Mouse (Mus musculus) liver, postnatal 0 days (tissue): ENCODE data around the gene Klhl2. TPM values are rescaled to one million over a fixed set of nuclear protein-coding genes. Genes with fewer than 3 reads are reported as not detected.

ENCODE experiments used
- ATAC-seq: fragments of 200-750 bp; cut with Nextera tagmentation; 2 replicates; pipeline ENCODE4 v1.8.0; 2017; ENCODE audit warnings: mild to moderate bottlenecking, moderate library complexity
- DNase-seq: peaks from one replicate; pipeline ENCODE4 v3.0.0-alpha.2; 2016
- H3K27ac ChIP-seq: fragments of 300-500 bp; sonication (generic); 2 replicates; pipeline ENCODE4 v1.5.1; 2014; ENCODE audit warnings: antibody characterized with exemption, moderate library complexity, mild to moderate bottlenecking, low read depth
- H3K27me3 ChIP-seq: fragments of 300-500 bp; sonication (generic); 2 replicates; pipeline ENCODE4 v1.6.1; 2014; ENCODE audit warnings: low read length, control low read depth, mixed read lengths; ENCODE audit not compliant: insufficient read depth
- H3K36me3 ChIP-seq: fragments of 300-500 bp; sonication (generic); replicated peaks from 2 replicates; pipeline ENCODE4 v1.6.1; 2014; ENCODE audit warnings: mild to moderate bottlenecking, control low read depth, low read length, moderate library complexity, mixed read lengths; ENCODE audit not compliant: insufficient read depth
- H3K4me1 ChIP-seq: fragments of 300-500 bp; sonication (generic); 2 replicates; pipeline ENCODE4 v1.6.1; 2014; ENCODE audit warnings: antibody characterized with exemption, mild to moderate bottlenecking, control low read depth; ENCODE audit not compliant: insufficient read depth
- H3K4me2 ChIP-seq: fragments of 300-500 bp; sonication (generic); 2 replicates; pipeline ENCODE4 v1.6.1; 2014; ENCODE audit warnings: low read depth, mild to moderate bottlenecking, low read length, moderate library complexity, mixed read lengths
- H3K4me3 ChIP-seq: fragments of 300-500 bp; sonication (generic); 2 replicates; pipeline ENCODE4 v1.5.1; 2014; ENCODE audit warnings: low read depth, low read length
- H3K9ac ChIP-seq: fragments of 300-500 bp; sonication (generic); replicated peaks from 2 replicates; pipeline ENCODE4 v1.6.1; 2014; ENCODE audit warnings: mild to moderate bottlenecking, moderate library complexity
- H3K9me3 ChIP-seq: fragments of 300-500 bp; sonication (generic); 2 replicates; pipeline ENCODE4 v1.6.1; 2016; ENCODE audit warnings: mild to moderate bottlenecking, control low read depth, low read length, mixed read lengths
- CTCF ChIP-seq: sonication (generic); IDR thresholded peaks from 2 replicates; pipeline ENCODE4 v1.5.1; 2016; ENCODE audit warnings: antibody characterized with exemption, low read depth
- EP300 ChIP-seq: IDR thresholded peaks from 2 replicates; pipeline ENCODE4 v1.6.1; 2016; ENCODE audit warnings: antibody characterized with exemption, low read depth, mild to moderate bottlenecking
- WGBS: fragments of 180-500 bp; shearing (Covaris S2); extraction: QIAGEN DNeasy Blood & Tissue Kit; methylation state at CpG from one replicate; pipeline ENCODE4 v1.1.7; 2014; ENCODE audit not compliant: insufficient replicate concordance; 5-methylcytosine and 5-hydroxymethylcytosine counted together
- polyA plus RNA-seq: library from polyadenylated mRNA; unstranded; fragments of >200 nt; fragmentation: Nextera tagmentation; extraction: Ambion mirVana; gene quantifications from 2 replicates; pipeline ENCODE4 v1.2.1, GENCODE M21; 2015

The Klhl2 gene
- polyA plus RNA-seq, 1 experiment from 2014 or later = 6.7 TPM

DNA sequence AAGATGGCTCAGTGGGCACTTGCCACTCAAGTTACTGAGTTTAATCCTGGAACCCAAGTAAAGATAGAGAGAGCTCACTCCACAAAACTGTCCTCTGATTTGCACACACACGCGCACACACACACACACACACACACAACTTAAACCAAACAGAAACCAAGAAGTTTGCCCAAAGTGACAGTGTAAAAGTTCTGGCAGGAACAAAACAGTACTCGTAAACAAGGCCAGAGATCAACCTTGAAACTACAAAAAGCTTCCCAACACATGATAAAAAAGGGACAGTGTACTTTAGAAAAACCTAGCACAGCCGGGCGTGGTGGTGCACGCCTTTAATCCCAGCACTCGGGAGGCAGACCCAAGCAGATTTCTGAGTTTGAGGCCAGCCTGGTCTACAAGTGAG lies 121.7 kb downstream of the Klhl2 start:
- Histone ChIP-seq H3K27ac (no peak overlapping the region), H3K4me2 (no peak overlapping the region), H3K4me1 (0 out of 2 replicates have a peak, but pooled peaks cover 7% of the 10 kb centered on the region), H3K9me3 (no peaks in the 10 kb centered on the region), H3K4me3 (no peak overlapping the region), H3K9ac (no peak overlapping the region), H3K36me3 (peaks cover 31% of the 10 kb centered on the region), H3K27me3 (no peaks in the 10 kb centered on the region)
- no peak for ATAC-seq
- 72% methylated on average over 7 of the region's 7 CpGs for WGBS
- DNase-seq = no peak
- TF ChIP-seq EP300 (no peak), CTCF (no peak)

DNA sequence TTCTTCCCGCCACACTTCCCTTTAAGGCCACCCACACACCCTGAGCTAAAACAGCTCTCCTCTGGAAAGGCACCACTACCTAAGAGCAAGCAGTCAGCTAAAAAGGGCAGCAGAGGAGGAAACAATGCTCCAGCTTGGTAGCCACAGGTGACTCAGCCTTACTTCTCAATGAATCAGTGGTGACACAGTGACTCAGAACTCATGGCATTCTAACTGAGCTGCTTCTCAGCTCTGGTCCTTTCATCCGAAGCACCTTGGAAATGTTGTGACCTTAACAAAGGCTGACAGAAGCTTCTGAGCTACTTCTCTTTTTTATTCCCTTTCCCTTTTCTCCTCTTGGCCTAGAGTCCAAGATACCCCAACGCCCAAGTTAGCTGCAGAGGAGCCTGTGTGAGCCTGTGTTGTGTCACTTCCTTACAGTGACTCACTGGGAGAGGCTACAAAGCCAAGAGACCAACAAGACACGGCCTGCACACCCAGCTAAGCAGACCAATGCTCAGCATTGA lies 123.6 kb downstream of the Klhl2 start:
- Histone ChIP-seq H3K9me3 (no peaks in the 10 kb centered on the region), H3K27ac (no peak overlapping the region), H3K36me3 (peaks cover 40% of the 10 kb centered on the region), H3K4me2 (no peak overlapping the region), H3K4me1 (0 out of 2 replicates have a peak, but pooled peaks cover 4% of the 10 kb centered on the region), H3K4me3 (no peak overlapping the region), H3K27me3 (no peaks in the 10 kb centered on the region), H3K9ac (no peak overlapping the region)
- DNase-seq (no peak), ATAC-seq (no peak)
- 61% methylated on average over 4 of the region's 4 CpGs for WGBS
- TF ChIP-seq EP300 (no peak), CTCF (no peak)

DNA sequence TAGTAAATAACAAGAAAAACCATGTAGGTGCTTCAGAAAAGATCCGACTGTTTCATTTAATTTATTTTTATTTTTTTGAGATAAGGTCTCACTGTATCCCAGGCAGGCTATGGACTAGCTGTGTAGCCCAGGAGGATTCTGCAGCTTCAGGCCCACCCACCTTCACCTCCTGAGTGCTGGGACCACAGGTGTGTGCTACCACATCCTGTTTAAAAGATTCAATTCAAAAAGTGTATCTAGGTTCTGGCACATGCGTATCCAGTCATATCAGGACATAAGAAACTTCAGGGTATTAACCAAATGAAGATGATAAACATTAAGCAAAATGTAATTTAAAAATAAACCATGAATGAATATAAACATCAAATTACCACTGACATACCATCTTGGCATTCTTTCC lies 126.6 kb downstream of the Klhl2 start:
- no peak for ATAC-seq
- Histone ChIP-seq H3K36me3 (peaks cover 56% of the 10 kb centered on the region), H3K4me3 (no peak overlapping the region), H3K27me3 (no peaks in the 10 kb centered on the region), H3K9me3 (no peaks in the 10 kb centered on the region), H3K9ac (no peak overlapping the region), H3K27ac (no peak overlapping the region), H3K4me1 (0 out of 2 replicates have a peak, but pooled peaks cover 4% of the 10 kb centered on the region), H3K4me2 (no peak overlapping the region)
- no peak for DNase-seq
- TF ChIP-seq EP300 = no peak
- no peak for TF ChIP-seq CTCF
- WGBS = 79% methylated on average over 2 of the region's 2 CpGs

DNA sequence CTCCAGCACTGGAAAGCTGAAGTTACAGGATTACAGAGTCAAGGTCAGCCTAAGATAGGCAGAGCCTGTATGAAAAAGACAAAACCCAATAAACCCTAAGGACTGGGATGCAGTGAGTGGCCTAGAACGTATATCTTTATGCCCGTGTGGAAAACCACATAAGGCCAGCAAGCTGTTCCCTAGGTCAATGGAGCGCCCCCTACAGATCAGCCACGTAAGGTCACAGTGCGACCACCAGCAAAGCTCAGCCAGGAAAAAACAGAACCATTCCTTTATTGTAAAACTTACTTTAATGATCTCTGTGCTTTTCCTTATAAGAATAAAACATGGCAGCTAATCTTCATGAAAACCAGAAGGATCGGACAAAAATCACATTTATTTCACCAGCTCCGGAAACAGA lies 131.9 kb downstream of the Klhl2 start:
- Histone ChIP-seq H3K27ac (no peak overlapping the region), H3K36me3 (peaks cover 40% of the 10 kb centered on the region), H3K9ac (no peak overlapping the region), H3K4me1 (no peaks in the 10 kb centered on the region), H3K4me2 (no peak overlapping the region), H3K9me3 (no peaks in the 10 kb centered on the region), H3K4me3 (no peak overlapping the region), H3K27me3 (no peaks in the 10 kb centered on the region)
- no peak for TF ChIP-seq EP300
- TF ChIP-seq CTCF = no peak
- no peak for ATAC-seq
- 79% methylated on average over 7 of the region's 7 CpGs for WGBS
- no peak for DNase-seq

DNA sequence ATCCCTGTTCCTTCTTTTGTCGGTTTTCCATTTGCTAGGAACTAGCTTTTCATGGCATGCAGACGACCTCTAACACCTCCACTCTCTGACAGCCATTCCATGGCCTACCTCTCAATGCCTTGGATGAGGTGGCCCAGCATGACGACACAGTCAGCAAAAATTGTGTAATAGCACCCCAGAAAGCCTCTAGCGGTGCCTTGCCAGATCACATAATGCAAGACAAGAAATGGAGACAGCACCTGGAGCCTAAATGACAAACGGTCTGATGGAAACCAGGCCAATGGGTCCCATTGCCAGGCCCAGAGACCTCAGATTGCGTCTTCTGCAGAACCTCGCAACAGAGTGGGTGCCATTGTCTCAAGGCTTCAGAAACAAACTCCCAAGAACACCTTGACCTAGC lies 137.3 kb downstream of the Klhl2 start:
- peaks cover under 1% of the 10 kb centered on the region for H3K36me3 ChIP-seq
- H3K9me3 ChIP-seq = no peaks in the 10 kb centered on the region
- 66% methylated on average over 7 of the region's 7 CpGs for WGBS
- DNase-seq = no peak
- H3K9ac ChIP-seq = no peak overlapping the region
- no peak for TF ChIP-seq CTCF
- TF ChIP-seq EP300 = no peak
- H3K4me1 ChIP-seq = no peaks in the 10 kb centered on the region
- H3K4me3 ChIP-seq = no peak overlapping the region
- no peaks in the 10 kb centered on the region for H3K27me3 ChIP-seq
- no peak overlapping the region for H3K4me2 ChIP-seq
- H3K27ac ChIP-seq = no peak overlapping the region
- ATAC-seq = no peak

DNA sequence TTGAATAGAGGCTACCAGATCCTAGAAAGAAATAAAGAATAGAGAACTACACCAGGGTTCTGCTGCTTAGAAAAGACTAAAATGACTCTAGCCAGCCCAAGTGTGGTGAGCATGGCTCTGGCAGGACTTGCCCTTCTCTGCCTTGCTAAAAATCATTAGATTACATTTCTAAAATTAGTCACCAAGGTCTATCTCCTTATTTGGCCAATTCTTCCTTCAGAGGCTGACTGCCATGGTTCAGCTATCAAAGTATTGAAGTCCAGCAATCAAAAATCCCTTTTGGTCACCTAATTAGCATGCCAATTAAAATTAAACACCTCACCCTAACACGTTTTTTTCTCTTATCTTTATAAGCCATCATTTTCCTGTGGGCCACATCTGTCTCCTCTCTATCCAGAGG lies 138.3 kb downstream of the Klhl2 start:
- WGBS = 12% methylated on average over 1 of the region's 1 CpGs
- H3K36me3 ChIP-seq = no peaks in the 10 kb centered on the region; the same call in 1 of the 2 replicates
- no peak overlapping the region for H3K27ac ChIP-seq
- H3K4me3 ChIP-seq = no peak overlapping the region
- H3K9me3 ChIP-seq = no peaks in the 10 kb centered on the region
- DNase-seq (no peak), ATAC-seq (no peak)
- no peak for TF ChIP-seq EP300
- TF ChIP-seq CTCF = no peak
- no peak overlapping the region for H3K4me2 ChIP-seq
- no peaks in the 10 kb centered on the region for H3K4me1 ChIP-seq
- no peak overlapping the region for H3K9ac ChIP-seq
- no peaks in the 10 kb centered on the region for H3K27me3 ChIP-seq

DNA sequence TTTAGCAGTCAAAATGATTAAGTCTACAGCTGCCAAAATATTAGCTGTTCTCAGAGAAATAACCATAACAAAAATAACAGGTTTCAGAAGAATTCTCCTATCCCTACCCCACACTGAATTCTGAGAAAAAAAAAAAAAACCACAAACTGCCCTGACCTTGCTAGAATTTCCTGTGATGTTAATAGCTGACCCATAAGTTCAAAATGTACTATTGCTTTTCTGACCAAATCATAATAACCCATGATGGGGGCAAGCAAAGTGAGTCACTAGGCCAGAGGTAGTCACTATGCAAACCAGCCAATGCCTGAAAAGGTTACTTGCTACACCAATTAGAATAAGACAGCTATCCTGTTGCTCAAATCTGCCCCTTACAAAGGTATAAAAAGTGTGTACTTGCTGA lies 142.3 kb downstream of the Klhl2 start:
- H3K9ac ChIP-seq = no peak overlapping the region
- TF ChIP-seq CTCF = no peak
- no peak for TF ChIP-seq EP300
- no peaks in the 10 kb centered on the region for H3K36me3 ChIP-seq
- H3K27ac ChIP-seq = no peak overlapping the region
- H3K4me1 ChIP-seq = no peaks in the 10 kb centered on the region
- ATAC-seq (no peak), DNase-seq (no peak)
- H3K4me3 ChIP-seq = no peak overlapping the region
- H3K27me3 ChIP-seq = no peaks in the 10 kb centered on the region
- H3K9me3 ChIP-seq = no peaks in the 10 kb centered on the region
- H3K4me2 ChIP-seq = no peak overlapping the region
